Mouse (Mus musculus): ENCODE data around the gene Gm3012. TPM values are rescaled to one million over a fixed set of nuclear protein-coding genes. Genes with fewer than 3 reads are reported as not detected.
"Not testable (repeated sequence)": the region's sequence is repeated elsewhere in the genome, so short reads cannot be mapped to it uniquely, and the experiment has no call there.

Gene Gm3012
- not detected in 2 replicates for polyA plus RNA-seq (2016; fragmentation: Nextera tagmentation; extraction: Ambion mirVana)

- not testable (repeated sequence) for ATAC-seq (ENCODE audit: insufficient number of reproducible peaks, insufficient read depth, low FRiP score, low TSS enrichment, low read depth); H3K9me3 ChIP-seq; H3K27ac ChIP-seq; H3K4me3 ChIP-seq (replicated peaks); H3K36me3 ChIP-seq; H3K4me2 ChIP-seq; H3K9ac ChIP-seq (replicated peaks); H3K4me1 ChIP-seq (replicated peaks); H3K27me3 ChIP-seq
- no CpG with 5 or more reads among the region's 2 CpGs for WGBS
Measured at GRCm38 (mm10) chr14:3634212-3634611, at the start of gene Gm3012. Gene Gm3012, plus strand, starts transcription at chr14:3634512.

GRCm38 (mm10) chr14:3651730-3652129 is 17.4 kb downstream of the Gm3012 start, which contains the start of gene Gm3020:
Gene Gm3020, plus strand, starts transcription at chr14:3652030.
- not testable (repeated sequence) for H3K27ac ChIP-seq; H3K27me3 ChIP-seq; H3K4me2 ChIP-seq; H3K9me3 ChIP-seq; H3K4me1 ChIP-seq (replicated peaks); H3K9ac ChIP-seq (replicated peaks); ATAC-seq (ENCODE audit: insufficient number of reproducible peaks, insufficient read depth, low FRiP score, low TSS enrichment, low read depth); H3K36me3 ChIP-seq; H3K4me3 ChIP-seq (replicated peaks)
- WGBS: no CpG with 5 or more reads among the region's 32 CpGs

GRCm38 (mm10) chr14:3688483-3688882 is 54.2 kb downstream of the Gm3012 start, which contains the start of gene Gm3043:
Gene Gm3043, plus strand, starts transcription at chr14:3688783.
- H3K4me3 ChIP-seq (replicated peaks); H3K9ac ChIP-seq (replicated peaks); H3K9me3 ChIP-seq; H3K4me2 ChIP-seq; H3K27me3 ChIP-seq; H3K36me3 ChIP-seq; H3K27ac ChIP-seq; ATAC-seq (ENCODE audit: insufficient number of reproducible peaks, insufficient read depth, low FRiP score, low TSS enrichment, low read depth); H3K4me1 ChIP-seq (replicated peaks): not testable (repeated sequence)
- no CpG with 5 or more reads among the region's 3 CpGs for WGBS

Other genes with a start within 250 kb of the Gm3012 start
- gene Gm10413, start 239.4 kb upstream of the Gm3012 start, polyA plus RNA-seq (2016; fragmentation: Nextera tagmentation; extraction: Ambion mirVana): not detected in 2 replicates
- 0.97 and 1.4 TPM in 2 replicates for gene Gm10409, start 221.9 kb upstream of the Gm3012 start, polyA plus RNA-seq (2016; fragmentation: Nextera tagmentation; extraction: Ambion mirVana)
- gene Gm3005, start 206.4 kb upstream of the Gm3012 start, polyA plus RNA-seq (2016; fragmentation: Nextera tagmentation; extraction: Ambion mirVana): 0.44 and 0.99 TPM in 2 replicates
- not detected in 2 replicates for gene Gm10408, start 185.1 kb upstream of the Gm3012 start, polyA plus RNA-seq (2016; fragmentation: Nextera tagmentation; extraction: Ambion mirVana)
- gene Gm3020, start 17.5 kb downstream of the Gm3012 start, polyA plus RNA-seq (2016; fragmentation: Nextera tagmentation; extraction: Ambion mirVana): 0.97 and 1.4 TPM in 2 replicates
- not detected in 2 replicates for gene Gm3043, start 54.3 kb downstream of the Gm3012 start, polyA plus RNA-seq (2016; fragmentation: Nextera tagmentation; extraction: Ambion mirVana)
- 0.23 and 0.45 TPM in 2 replicates for gene Gm3002, start 175.6 kb downstream of the Gm3012 start, polyA plus RNA-seq (2016; fragmentation: Nextera tagmentation; extraction: Ambion mirVana)
- not detected in 2 replicates for gene Gm3033, start 211.7 kb downstream of the Gm3012 start, polyA plus RNA-seq (2016; fragmentation: Nextera tagmentation; extraction: Ambion mirVana)
- gene Gm2916, start 249.7 kb downstream of the Gm3012 start, polyA plus RNA-seq (2016; fragmentation: Nextera tagmentation; extraction: Ambion mirVana): 0.13 TPM in 1 of 2 replicates, not detected in the other

Measured in limb, embryonic 12.5 days (tissue).